Mouse (Mus musculus): ENCODE measurements around the gene Bcar1. TPM values are rescaled to one million over a fixed set of nuclear protein-coding genes. Genes with fewer than 3 reads are reported as not detected.
A peak's percentile ranks its signal among the peaks of the same experiment; 100 is the strongest.

The Bcar1 gene
- polyA plus RNA-seq, 1 experiment from 2014 or later = 61.5 TPM

DNA sequence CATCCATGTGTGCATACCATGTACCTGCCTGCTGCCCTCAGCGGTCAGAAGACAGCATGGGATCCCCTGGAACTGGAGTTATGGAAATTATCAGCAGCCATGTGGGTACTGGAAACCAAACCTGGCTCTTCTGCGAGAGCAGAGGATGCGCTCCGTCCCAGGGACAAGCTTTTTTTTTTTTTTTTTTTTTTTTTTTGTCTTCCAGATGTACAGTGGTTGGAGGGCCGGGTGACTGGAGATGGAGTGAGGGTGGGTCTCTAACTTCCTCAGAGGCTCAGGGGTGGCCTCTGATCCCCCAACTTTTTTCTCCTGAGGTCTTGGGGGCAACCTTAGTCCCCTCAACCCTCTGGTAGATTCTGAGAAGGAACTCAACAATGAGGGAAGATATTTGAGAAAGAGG, 1.5 kb upstream of the Bcar1 start:
- WGBS = 65% methylated on average over 5 of the region's 5 CpGs

DNA sequence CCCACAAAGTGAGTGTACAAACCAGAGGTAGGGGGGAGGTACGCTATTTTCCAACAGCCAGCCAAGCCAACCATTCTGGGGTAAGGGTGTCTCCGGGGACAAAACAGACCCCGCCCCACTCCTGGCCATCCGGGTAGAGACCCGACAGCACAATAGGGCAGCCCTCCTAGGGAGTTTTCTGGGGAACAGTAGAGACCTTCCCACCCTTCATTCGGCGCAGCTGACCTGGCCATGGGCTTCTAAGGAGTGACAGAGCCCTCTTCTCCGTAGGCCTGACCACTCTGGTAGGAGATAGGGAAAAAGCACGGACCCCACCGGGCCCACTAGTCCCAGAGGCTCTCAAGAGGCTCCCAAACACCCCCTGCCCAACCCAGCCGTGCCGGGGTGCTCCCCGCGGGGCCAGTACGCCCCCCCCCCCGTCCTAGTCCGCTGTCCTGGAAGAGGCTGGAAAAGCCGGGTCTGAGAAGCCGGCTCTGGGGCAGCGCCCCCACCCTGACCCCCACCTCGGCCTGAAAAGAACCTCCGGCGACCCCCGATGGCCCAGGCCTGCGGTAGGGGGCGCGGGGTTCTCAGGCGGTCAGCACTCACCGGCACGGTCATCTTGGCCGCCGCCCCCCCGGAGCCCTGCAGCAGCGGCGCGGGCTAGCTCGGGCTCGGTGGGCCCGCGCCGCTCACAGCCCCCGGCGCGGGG, 363 bp downstream of the Bcar1 start:
- Histone ChIP-seq H3K4me2 (replicated peaks) (peak overlapping the region; percentile 69), H3K9ac (peak overlapping the region; percentile 96), H3K27me3 (replicated peaks) (no peaks in the 10 kb centered on the region), H3K4me3 (peak overlapping the region; percentile 99), H3K9me3 (no peaks in the 10 kb centered on the region), H3K27ac (peak overlapping the region; percentile 70; the same call in 1 of the 2 replicates), H3K36me3 (no peaks in the 10 kb centered on the region), H3K4me1 (peaks cover 68% of the 10 kb centered on the region)
- peak; percentile 51 for ATAC-seq (ENCODE audit: low FRiP score, low read depth)
- WGBS = 1% methylated on average over 44 of the region's 44 CpGs

More for the DNA sequence above, 1.5 kb upstream of the Bcar1 start:
- Histone ChIP-seq H3K4me2 (replicated peaks) (peak overlapping the region; percentile 51), H3K36me3 (no peaks in the 10 kb centered on the region), H3K4me3 (no peak overlapping the region), H3K9ac (no peak overlapping the region), H3K4me1 (peaks cover 50% of the 10 kb centered on the region), H3K9me3 (no peaks in the 10 kb centered on the region), H3K27me3 (replicated peaks) (no peaks in the 10 kb centered on the region), H3K27ac (no peak overlapping the region)
- no peak for ATAC-seq (ENCODE audit: low FRiP score, low read depth)

DNA sequence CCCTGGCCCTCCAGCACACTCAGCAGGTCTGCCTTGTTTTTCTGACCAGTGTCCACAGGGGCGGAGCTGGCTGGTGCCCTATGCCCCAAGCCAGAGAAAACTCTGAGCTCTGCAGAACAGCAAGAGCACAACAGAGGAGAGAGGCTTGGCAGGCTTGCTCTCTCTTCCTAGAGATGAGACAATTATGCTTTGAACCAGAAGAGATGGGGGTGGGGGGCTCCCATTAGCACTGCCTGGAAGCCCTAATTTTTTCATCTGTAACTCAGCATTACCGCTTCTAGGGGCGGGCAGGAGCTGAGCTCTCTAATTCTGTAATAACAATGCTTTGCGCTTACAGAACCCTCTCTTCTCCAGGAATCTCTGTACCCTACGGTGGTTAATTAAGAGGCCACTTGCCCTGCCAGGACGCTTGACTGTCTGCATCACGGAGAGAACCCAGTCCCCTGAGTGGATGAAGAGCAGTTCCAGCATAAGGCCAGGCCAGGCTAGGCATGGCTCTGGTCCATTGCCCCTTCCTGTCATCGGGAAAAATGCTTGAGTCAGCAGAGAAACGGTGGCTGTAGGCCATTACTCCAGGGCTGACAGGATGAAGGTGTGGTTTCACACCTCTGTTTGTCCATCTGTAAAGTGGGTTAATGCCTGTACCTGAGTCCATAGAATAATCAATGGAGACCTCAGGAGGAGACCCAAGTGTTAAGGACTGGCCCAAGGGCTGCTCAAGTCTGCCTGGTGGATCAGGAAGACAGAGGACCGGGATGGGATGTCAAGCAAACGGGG, 1.2 kb downstream of the Bcar1 start:
- Histone ChIP-seq H3K9me3 (no peaks in the 10 kb centered on the region), H3K4me1 (peaks cover 76% of the 10 kb centered on the region), H3K36me3 (no peaks in the 10 kb centered on the region), H3K9ac (peak overlapping the region; percentile 96), H3K27ac (peak overlapping the region; percentile 70; the same call in 1 of the 2 replicates), H3K4me3 (peak overlapping the region; percentile 99), H3K27me3 (replicated peaks) (no peaks in the 10 kb centered on the region), H3K4me2 (replicated peaks) (peak overlapping the region; percentile 69)
- ATAC-seq (ENCODE audit: low FRiP score, low read depth) = no peak
- 38% methylated on average over 11 of the region's 11 CpGs for WGBS

DNA sequence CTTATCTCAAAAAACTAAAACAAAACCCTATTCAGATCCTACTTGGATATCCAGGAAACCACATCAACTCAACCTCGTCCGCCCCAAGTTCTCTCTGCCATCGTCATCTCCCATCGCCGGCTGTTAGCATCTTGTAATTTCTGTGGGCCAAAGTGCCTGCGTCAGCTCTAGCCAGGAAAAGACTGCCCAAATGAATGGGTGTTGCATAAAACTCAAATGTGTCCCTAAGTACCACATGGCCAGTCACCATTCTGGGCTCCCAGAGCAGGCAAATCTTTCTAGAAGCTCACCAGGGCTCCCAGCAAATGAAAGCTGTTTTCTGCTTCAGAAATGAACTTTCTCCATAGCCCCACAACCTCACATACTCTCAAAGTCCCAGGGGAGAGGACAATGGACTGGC, 2.1 kb downstream of the Bcar1 start:
- Histone ChIP-seq H3K4me3 (peak overlapping the region; percentile 99; the same call in 1 of the 2 replicates), H3K27ac (no peak overlapping the region), H3K4me1 (peaks cover 85% of the 10 kb centered on the region), H3K4me2 (replicated peaks) (peak overlapping the region; percentile 69), H3K27me3 (replicated peaks) (no peaks in the 10 kb centered on the region), H3K36me3 (no peaks in the 10 kb centered on the region), H3K9ac (0 out of 2 replicates have a peak overlapping the region, but pooled peaks have one; percentile 33), H3K9me3 (no peaks in the 10 kb centered on the region)
- no peak for ATAC-seq (ENCODE audit: low FRiP score, low read depth)
- 82% methylated on average over 6 of the region's 6 CpGs for WGBS

DNA sequence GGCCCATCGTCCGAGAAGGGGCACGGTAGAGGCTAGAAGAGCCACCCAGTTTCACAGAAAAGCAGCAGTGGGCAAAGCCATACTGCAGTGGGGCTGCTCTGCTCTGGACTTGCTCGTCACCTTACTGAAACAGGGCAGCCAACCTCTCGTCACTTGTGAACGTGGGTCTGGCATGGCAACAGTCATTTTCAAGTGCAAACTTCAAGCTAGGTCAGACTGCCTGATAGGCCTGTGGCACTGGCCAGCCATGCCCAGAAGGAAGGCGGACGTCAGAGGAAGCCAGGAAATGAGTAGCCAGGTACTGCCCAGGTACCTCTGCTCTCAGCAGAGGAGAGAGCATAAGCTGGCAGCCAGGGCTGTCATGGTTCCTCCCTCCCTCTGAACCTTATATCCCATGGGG, 2.6 kb downstream of the Bcar1 start:
- WGBS = 84% methylated on average over 8 of the region's 8 CpGs
- H3K27ac ChIP-seq = no peak overlapping the region
- H3K4me3 ChIP-seq = no peak overlapping the region
- H3K4me2 ChIP-seq (replicated peaks) = peak overlapping the region; percentile 69
- H3K9ac ChIP-seq = peak overlapping the region; percentile 33
- no peaks in the 10 kb centered on the region for H3K27me3 ChIP-seq (replicated peaks)
- no peaks in the 10 kb centered on the region for H3K9me3 ChIP-seq
- ATAC-seq (ENCODE audit: low FRiP score, low read depth) = no peak
- H3K36me3 ChIP-seq = no peaks in the 10 kb centered on the region
- H3K4me1 ChIP-seq = peaks cover 87% of the 10 kb centered on the region

DNA sequence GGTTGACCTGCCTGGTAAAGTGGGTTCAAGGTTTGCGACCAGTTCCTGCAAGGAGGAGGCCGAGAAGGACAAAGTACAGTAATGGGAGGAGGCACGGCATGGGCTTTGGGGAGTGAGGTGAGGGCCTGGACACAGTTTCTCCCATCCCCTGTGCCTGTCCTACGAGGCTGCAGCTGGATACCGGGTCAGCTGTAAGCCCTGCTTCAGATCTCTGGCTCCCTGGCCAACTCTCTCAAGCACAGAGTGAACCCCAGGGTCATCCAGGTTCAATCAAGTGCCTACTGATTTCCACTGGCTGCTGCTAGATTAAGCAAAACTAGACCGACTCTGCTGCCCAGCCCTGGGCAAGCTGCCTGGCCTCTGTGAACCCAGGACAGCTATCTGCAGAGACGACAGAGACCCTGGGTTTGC, 3.3 kb downstream of the Bcar1 start:
- H3K4me3 ChIP-seq = no peak overlapping the region
- H3K27ac ChIP-seq = no peak overlapping the region
- H3K27me3 ChIP-seq (replicated peaks) = no peaks in the 10 kb centered on the region
- ATAC-seq (ENCODE audit: low FRiP score, low read depth) = no peak
- H3K36me3 ChIP-seq = no peaks in the 10 kb centered on the region
- H3K9ac ChIP-seq = peak overlapping the region; percentile 33; the same call in 1 of the 2 replicates
- no peaks in the 10 kb centered on the region for H3K9me3 ChIP-seq
- 74% methylated on average over 7 of the region's 7 CpGs for WGBS
- peak overlapping the region; percentile 69 for H3K4me2 ChIP-seq (replicated peaks)
- H3K4me1 ChIP-seq = peaks cover 89% of the 10 kb centered on the region

DNA sequence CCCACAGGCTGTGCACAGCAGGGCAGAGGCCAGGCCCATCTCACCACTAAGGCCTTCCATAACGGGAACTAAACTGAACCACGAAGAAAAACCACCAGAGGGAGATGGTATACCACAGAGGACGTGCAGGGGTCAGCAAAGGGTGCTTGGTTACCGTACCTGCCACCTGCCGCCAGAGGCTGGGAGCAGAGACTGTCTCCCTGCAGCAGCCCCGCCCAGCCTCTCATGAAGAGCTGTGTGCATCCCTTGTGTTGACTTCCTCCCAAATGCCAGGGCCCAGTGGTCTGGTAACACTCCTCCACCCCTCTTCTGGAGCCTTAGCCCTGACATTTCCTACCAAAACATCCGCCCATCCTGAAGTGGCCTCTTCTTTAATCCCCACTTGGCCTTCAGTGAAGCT, 4.0 kb downstream of the Bcar1 start:
- WGBS = 62% methylated on average over 7 of the region's 7 CpGs
- H3K4me2 ChIP-seq (replicated peaks) = peak overlapping the region; percentile 69

DNA sequence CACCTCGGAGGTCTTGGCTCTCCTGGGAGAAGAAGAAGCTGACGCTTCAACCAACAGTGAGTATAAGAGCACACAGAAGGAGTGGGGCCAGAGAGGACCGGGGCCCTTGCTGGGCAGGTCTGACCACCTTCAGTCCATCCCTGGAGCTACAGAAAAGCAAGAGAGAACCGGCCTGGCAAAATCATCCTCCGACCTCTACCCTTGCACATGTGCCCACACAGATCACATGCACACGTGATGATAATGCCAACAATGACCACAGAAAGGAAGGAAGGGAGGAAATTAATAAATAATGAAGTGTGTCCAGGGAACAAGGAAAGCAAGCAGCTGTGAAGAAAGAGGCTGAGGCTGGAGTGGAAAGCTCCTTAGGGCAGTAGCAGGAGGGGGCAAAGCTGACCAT, 4.7 kb downstream of the Bcar1 start:
- no peak overlapping the region for H3K9ac ChIP-seq
- 72% methylated on average over 6 of the region's 6 CpGs for WGBS
- no peak for ATAC-seq (ENCODE audit: low FRiP score, low read depth)
- H3K4me3 ChIP-seq = no peak overlapping the region
- H3K27ac ChIP-seq = no peak overlapping the region
- peaks cover 90% of the 10 kb centered on the region for H3K4me1 ChIP-seq
- peak overlapping the region; percentile 69; the same call in 1 of the 2 replicates for H3K4me2 ChIP-seq (replicated peaks)
- no peaks in the 10 kb centered on the region for H3K27me3 ChIP-seq (replicated peaks)
- H3K36me3 ChIP-seq = no peaks in the 10 kb centered on the region
- H3K9me3 ChIP-seq = no peaks in the 10 kb centered on the region

More for the DNA sequence above, 4.0 kb downstream of the Bcar1 start:
- H3K27ac ChIP-seq = no peak overlapping the region
- H3K9ac ChIP-seq = peak overlapping the region; percentile 22; the same call in 1 of the 2 replicates
- H3K36me3 ChIP-seq = no peaks in the 10 kb centered on the region
- ATAC-seq (ENCODE audit: low FRiP score, low read depth) = no peak
- H3K4me1 ChIP-seq = peaks cover 90% of the 10 kb centered on the region
- H3K9me3 ChIP-seq = no peaks in the 10 kb centered on the region
- no peak overlapping the region for H3K4me3 ChIP-seq
- no peaks in the 10 kb centered on the region for H3K27me3 ChIP-seq (replicated peaks)

DNA sequence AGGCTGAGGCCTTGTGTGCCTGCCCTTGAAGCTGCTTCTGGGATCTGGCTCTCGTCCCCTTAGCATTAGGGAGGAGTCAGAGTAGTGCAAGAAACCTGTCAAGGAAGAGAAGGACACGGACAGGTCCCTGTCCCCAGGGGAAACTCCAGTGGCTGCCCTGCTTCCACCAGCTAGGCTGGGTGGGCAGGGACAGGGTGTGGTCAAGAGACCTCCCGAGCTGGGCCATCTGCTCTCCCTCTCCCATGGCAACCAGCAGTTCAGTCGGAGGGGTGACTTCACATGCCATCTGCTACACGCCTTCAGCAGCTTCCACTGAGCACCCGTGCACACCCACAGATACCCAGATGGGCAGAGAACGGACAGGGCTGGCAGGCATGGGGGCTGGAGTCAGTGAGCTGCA, 7.3 kb downstream of the Bcar1 start:
- ATAC-seq (ENCODE audit: low FRiP score, low read depth) = 0 out of 2 replicates have a peak, but pooled peaks have one; percentile 12
- WGBS = 28% methylated on average over 7 of the region's 7 CpGs
- H3K4me3 ChIP-seq = no peak overlapping the region
- H3K36me3 ChIP-seq = no peaks in the 10 kb centered on the region
- peaks cover 94% of the 10 kb centered on the region for H3K4me1 ChIP-seq
- peak overlapping the region; percentile 59 for H3K27ac ChIP-seq
- H3K4me2 ChIP-seq (replicated peaks) = peak overlapping the region; percentile 27
- H3K9ac ChIP-seq = no peak overlapping the region
- H3K27me3 ChIP-seq (replicated peaks) = no peaks in the 10 kb centered on the region
- H3K9me3 ChIP-seq = no peaks in the 10 kb centered on the region

DNA sequence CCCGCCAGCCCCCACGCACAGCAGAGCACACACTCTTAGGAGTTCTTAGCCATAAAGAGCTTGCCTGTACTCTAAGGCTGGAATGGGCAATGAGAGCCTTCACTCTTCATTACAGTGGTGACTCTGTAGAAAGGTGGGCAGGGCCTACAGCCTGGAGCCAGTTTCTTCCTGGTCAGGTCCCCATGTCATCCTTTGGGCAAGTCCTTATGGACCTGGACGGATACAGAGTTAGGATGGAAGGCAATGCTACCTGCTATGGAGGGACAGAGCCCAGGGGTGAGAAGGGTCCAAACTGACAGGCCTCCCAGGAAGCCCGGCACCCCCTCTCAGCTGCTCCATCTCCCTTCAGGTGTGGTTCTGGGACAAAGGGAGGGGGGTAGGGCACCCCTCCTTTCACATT, 7.8 kb downstream of the Bcar1 start:
- Histone ChIP-seq H3K9ac (no peak overlapping the region), H3K4me1 (peaks cover 94% of the 10 kb centered on the region), H3K27ac (peak overlapping the region; percentile 59; the same call in 1 of the 2 replicates), H3K27me3 (replicated peaks) (no peaks in the 10 kb centered on the region), H3K4me2 (replicated peaks) (peak overlapping the region; percentile 27), H3K36me3 (no peaks in the 10 kb centered on the region), H3K9me3 (no peaks in the 10 kb centered on the region), H3K4me3 (no peak overlapping the region)
- ATAC-seq (ENCODE audit: low FRiP score, low read depth) = no peak
- WGBS = 74% methylated on average over 4 of the region's 4 CpGs

DNA sequence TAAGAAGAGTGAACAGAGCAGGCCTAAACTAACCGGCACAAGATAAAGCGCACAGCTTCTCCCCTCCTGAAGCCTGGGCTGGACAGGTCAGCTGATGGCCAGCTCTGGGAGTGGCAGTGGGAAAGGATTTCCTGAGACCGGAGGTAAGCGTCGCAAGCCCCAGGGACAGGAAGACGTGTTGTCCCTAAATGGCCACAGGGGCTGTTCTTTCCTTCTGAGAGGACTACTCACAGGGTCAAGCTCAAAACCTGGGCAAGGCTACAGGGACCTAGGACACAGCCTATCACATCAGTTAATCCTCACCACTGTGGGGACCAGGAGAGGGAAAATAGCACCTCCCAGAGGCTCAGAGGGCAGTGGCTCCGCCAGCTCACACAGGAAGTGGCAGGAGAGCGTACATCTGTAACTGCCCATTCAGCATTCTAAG, 8.3 kb downstream of the Bcar1 start:
- peaks cover 94% of the 10 kb centered on the region for H3K4me1 ChIP-seq
- H3K4me3 ChIP-seq = no peak overlapping the region
- H3K27ac ChIP-seq = no peak overlapping the region
- H3K36me3 ChIP-seq = no peaks in the 10 kb centered on the region
- WGBS = 64% methylated on average over 8 of the region's 8 CpGs
- ATAC-seq (ENCODE audit: low FRiP score, low read depth) = no peak
- 0 out of 2 replicates have a peak overlapping the region, but pooled peaks have one; percentile 8 for H3K9ac ChIP-seq
- no peaks in the 10 kb centered on the region for H3K27me3 ChIP-seq (replicated peaks)
- H3K4me2 ChIP-seq (replicated peaks) = peak overlapping the region; percentile 33; the same call in 1 of the 2 replicates
- H3K9me3 ChIP-seq = no peaks in the 10 kb centered on the region

DNA sequence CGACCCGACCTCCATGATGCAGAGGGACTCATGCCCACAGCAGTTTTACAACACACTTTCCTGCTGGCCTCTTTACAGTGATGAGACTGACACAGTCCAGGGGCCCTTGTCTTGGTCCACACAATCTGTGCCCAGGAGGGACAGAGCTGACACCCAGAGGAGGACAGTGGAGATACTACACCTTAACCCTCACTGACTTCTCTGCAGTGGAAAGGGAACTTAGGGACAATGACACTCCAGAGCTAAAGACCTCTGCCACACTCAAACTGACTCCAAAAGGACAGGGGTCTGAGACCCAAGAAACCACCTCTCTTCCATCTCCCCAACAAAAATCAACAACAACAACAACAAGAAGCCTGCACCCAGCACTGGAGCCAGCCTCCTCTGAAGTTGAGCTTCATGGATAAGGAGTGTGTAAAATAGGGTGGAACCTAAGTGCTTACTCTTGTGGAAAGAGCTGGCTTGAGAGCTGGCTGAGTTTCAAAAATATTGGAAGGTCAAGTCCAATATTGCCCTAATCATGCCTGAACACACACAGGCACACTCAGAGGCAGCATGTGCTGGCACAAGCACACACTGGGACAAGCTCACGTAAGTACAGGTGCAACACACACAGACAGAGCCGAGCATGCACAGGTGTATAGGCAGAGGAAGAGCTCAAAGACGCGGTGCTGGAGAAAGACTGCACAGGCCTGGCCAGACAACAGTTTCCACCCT, 9.2 kb downstream of the Bcar1 start:
- Histone ChIP-seq H3K4me1 (peaks cover 94% of the 10 kb centered on the region), H3K27ac (no peak overlapping the region), H3K27me3 (replicated peaks) (no peaks in the 10 kb centered on the region), H3K9ac (peak overlapping the region; percentile 26; the same call in 1 of the 2 replicates), H3K4me2 (replicated peaks) (peak overlapping the region; percentile 33), H3K36me3 (no peaks in the 10 kb centered on the region), H3K9me3 (no peaks in the 10 kb centered on the region), H3K4me3 (no peak overlapping the region)
- ATAC-seq (ENCODE audit: low FRiP score, low read depth) = no peak
- 55% methylated on average over 6 of the region's 6 CpGs for WGBS

All from neural tube, embryonic 12.5 days (tissue).